Mouse (Mus musculus) monocyte, adult 59 days (primary cell): ENCODE data around the gene H2-DMa. TPM values are rescaled to one million over a fixed set of nuclear protein-coding genes. Genes with fewer than 3 reads are reported as not detected.

Source experiments
- total RNA-seq, 2 experiments: library from RNA; stranded (reverse); gene quantifications; one replicate each; pipeline ENCODE4 v1.2.4; 2023

Gene H2-DMa
- total RNA-seq, result 100 to 1,000 TPM; 345 to 355 TPM

DNA sequence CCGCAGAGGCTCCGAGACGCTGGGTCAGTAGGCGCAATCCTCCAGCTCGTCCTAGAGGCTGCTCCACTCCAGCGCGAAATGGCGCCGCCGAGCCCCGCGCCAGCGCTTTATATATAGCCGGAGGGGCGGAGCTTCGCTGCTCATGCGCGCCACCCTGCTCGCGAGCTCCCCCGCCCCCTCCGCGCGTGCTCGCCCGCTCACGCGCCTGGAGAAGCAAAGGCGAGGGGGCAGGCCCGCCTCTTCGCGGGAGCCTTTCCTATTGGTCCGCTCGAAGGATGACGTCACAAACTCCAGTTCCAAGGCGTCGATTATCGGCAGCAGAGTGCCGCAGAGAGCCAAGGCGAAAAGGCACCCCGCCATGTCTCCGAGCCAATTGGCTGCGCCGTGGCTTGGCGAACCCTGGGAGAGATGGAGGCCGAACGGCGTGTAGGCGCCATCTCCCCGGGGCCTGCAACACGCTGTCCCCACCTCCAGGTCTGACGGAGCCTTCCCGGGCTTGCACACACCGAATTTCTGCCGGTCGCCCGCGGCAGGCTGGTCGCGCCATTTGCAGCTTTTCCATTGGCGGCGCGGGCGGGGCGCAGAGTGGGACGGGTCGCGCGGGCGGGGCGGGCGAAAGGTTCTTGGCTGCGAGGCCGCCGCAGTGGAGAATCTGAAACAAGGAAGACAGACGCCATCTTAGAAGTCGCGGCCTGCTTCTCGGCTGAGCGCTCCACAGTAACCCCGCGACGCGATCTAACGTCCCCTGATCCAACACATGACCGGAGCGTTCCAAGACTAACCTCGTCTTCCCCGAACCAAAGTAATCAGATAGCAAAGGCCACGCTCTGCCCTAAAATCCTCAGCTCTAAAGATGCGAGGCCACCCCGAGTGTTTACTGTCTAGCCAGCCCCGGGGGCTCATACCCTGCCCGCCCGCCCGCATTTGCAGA lies at the start of gene H2-DMa:
H2-DMa (plus strand) TSS at position 293 of the 931 bp plus-strand sequence.

DNA sequence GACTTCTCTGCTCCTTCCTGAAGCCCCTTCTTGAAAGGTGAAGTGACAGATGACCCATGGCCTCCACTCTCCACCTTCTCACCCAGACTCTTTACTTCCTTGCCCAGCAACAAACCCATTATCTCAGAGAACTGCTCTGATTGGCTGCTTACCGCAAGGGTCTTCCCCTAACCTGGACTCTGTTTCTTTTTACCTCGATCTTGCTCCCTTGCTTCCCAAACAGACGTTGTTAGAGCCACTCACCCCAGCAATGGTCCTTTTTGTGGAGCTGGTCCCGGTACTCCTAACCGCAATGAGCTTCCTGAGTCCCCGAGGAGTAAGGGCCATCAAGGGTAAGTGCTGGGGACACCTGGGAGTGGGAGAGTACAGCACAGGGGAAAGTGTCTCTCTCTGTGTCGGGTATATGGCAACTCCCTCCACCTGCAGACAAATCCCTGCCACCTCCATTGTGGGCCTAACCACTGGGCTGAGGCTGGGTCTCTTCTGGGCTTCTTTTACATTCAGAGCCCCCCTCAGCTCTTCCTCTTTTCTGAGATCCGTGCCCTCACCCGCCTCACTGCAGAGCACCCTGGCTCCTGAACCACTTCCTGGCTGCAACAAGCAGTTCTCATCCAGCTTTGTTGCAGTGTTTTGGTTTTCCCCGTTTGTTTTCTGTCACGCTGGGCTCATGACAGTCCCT lies 27.0 kb upstream of the H2-DMa start, which contains the start of gene H2-Oa:
H2-Oa (plus strand) TSS at position 144 of the 679 bp plus-strand sequence.

DNA sequence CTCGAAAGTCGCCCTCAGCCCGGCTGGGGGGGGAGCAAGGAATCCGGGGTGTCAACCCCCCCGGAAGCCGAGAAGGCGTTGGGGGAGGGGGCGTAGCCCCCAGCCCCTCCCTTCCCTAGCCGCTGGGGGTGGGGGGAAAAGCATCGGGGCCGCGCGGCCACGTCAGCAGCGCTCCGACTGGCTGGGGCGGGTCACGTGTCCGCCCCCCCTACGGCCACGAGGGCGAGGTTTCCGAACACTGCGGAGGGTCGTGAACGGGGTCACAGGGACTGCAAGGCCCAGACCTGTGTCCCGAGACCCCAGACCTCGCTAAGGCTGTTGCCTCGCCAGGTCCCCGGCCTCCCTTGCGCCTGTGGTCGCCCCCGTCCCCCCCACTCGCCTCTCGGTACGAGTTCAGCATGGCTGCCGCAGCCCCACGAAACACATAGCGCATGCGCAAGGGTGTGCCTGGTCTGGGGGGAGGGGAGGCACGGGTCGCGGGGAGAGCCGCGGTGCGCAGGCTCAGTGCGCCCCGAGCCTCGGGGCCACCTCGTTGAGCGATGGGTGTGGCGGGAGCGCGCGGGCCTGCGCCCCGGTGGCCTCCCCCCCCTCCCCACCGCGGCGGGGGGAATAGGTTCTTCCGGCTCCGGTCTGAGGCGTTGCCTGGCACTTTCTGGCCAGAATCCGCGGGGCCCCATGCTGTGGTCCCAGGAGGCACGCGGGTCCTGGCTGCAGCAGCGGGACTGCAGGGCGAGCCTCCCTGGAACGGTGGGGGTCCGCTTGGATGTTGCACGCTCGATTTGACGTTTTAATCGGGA lies 3.0 kb downstream of the H2-DMa start, which contains the start of gene Brd2:
Brd2 (minus strand) TSS at position 447 of the 797 bp plus-strand sequence.

DNA sequence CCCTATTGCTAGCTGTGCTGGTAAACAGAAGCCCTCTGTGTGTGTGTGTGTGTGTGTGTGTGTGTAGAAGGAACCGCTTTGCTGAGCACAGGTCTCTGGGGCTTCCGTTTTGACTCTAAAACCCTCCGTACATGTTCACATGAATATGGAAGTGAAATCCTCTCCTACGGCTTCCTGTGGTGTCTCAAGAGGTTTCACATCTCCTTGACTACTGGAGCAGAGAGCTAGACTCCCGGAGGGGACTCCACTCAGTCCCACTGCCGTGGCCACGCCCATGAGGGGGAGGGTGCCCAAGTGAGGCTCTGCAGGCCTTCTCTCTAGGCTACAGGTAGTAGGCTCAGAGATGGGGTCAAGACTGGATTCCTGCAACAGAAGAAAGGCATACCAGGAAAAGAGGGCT lies 23.7 kb downstream of the H2-DMa start, which contains the start of gene H2-DMb2:
H2-DMb2 (plus strand) TSS at position 275 of the 400 bp plus-strand sequence.

DNA sequence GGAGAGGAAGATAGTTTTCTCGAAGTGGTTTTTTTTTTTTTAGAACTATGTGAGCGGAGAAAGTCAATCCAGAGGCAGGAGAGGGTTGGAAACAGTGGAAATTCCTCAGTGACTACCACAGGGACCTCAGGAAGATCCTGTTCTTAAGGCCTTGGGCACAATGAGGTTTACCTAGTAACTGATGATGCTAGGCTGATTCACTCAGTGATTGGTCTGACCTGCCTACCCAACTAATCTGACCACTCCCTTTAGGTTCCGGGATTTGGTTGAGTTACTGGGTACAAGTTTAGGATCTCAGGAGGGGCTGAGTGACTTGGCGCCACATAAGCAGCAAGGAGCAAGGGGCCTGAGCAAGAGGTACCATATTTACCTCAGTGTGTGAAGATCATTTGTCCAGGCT lies 33.6 kb downstream of the H2-DMa start, which contains the start of gene H2-DMb1:
H2-DMb1 (plus strand) TSS at position 150 of the 400 bp plus-strand sequence.

DNA sequence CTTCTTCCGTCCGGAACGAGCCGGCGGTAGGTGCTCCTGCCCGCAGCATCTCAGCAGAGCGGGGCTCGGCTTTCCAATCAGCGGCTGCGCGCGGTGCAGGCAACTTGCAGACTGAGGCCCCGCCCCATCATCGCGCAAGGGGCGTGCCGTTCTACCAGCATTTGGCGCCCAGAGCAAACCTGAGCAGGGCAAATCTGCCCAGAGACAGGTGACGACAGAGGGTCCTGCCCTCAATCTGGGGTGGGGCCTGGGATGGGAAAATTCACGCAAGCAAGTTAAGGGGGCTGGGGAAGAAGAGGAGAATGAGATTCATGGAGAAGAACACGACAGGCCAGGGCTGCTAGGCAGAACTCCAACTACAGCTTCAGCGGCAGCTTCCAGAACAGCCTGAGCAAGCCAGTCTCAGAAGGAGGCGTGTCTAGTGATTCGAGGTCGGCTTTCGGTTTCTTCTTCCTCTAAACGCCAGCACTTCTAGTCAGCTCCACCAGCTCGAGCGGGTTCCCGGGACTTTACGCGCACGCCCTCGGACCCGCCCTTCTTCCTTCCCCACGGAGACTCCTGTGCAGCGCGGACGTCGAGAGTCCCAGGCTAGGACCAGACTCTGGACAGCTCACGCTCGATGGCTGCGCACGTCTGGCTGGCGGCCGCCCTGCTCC lies 68.0 kb downstream of the H2-DMa start, which contains the start of the genes Tap1 and Psmb9:
Tap1 (plus strand) TSS at position 293 of the 656 bp plus-strand sequence.
Psmb9 (minus strand) TSS at position 504 of the 656 bp plus-strand sequence.

Other genes starting within 250 kb of the H2-DMa start
- not detected for gene Gm7029, start 245.7 kb upstream of the H2-DMa start, total RNA-seq
- gene Kifc1, start 228.9 kb upstream of the H2-DMa start, total RNA-seq, result 1 to 10 TPM; 1.1 to 2.9 TPM
- gene Platr17, start 214.4 kb upstream of the H2-DMa start, total RNA-seq, result 1 to 10 TPM in 1 of 2 experiments, not detected in 1; 4.0 TPM
- gene Daxx, start 210.1 kb upstream of the H2-DMa start, total RNA-seq, result 10 to 100 TPM; 74.9 to 76.2 TPM
- 100 to 1,000 TPM; 399 to 458 TPM for gene Tapbp, start 203.6 kb upstream of the H2-DMa start, total RNA-seq
- 10 to 100 TPM; 32.1 to 39.3 TPM for gene Zbtb22, start 203.6 kb upstream of the H2-DMa start, total RNA-seq
- 100 to 1,000 TPM; 186 to 207 TPM for gene Rgl2, start 190.0 kb upstream of the H2-DMa start, total RNA-seq
- 10 to 100 TPM; 51.6 to 71.3 TPM for gene Pfdn6, start 179.2 kb upstream of the H2-DMa start, total RNA-seq
- gene Wdr46, start 178.9 kb upstream of the H2-DMa start, total RNA-seq, result 10 to 100 TPM; 30.5 to 34.8 TPM
- gene B3galt4, start 168.1 kb upstream of the H2-DMa start, total RNA-seq, result 10 to 100 TPM; 14.7 to 17.3 TPM
- 10 to 100 TPM; 48.0 to 57.5 TPM for gene Vps52, start 163.7 kb upstream of the H2-DMa start, total RNA-seq
- gene Rps18, start 163.5 kb upstream of the H2-DMa start, total RNA-seq, result 100 to 1,000 TPM; 791 to 877 TPM
- gene H2-K1, start 119.2 kb upstream of the H2-DMa start, total RNA-seq, result 1,000 to 10,000 TPM; 3,154 to 3,159 TPM
- gene Ring1, start 94.9 kb upstream of the H2-DMa start, total RNA-seq, result 10 to 100 TPM; 31.1 to 31.8 TPM
- gene H2-Ke6, start 91.5 kb upstream of the H2-DMa start, total RNA-seq, result 10 to 100 TPM; 58.7 to 60.7 TPM
- gene Slc39a7, start 87.9 kb upstream of the H2-DMa start, total RNA-seq, result 100 to 1,000 TPM; 102 to 104 TPM
- 100 to 1,000 TPM; 100 to 103 TPM for gene Rxrb, start 87.7 kb upstream of the H2-DMa start, total RNA-seq
- 1 to 10 TPM; 3.1 to 6.2 TPM for gene Col11a2, start 80.1 kb upstream of the H2-DMa start, total RNA-seq
- 10 to 100 TPM; 12.2 to 18.9 TPM for gene H2-Oa, start 27.2 kb upstream of the H2-DMa start, total RNA-seq
- 100 to 1,000 TPM; 367 to 380 TPM for gene Brd2, start 3.1 kb downstream of the H2-DMa start, total RNA-seq
- 10 to 100 TPM; 88.6 to 96.9 TPM for gene H2-DMb2, start 23.8 kb downstream of the H2-DMa start, total RNA-seq
- gene H2-DMb1, start 33.5 kb downstream of the H2-DMa start, total RNA-seq, result 100 to 1,000 TPM; 301 to 308 TPM
- 10 to 100 TPM; 93.6 to 93.9 TPM for gene Tap1, start 68.0 kb downstream of the H2-DMa start, total RNA-seq
- gene Psmb9, start 68.2 kb downstream of the H2-DMa start, total RNA-seq, result 100 to 1,000 TPM in 1 of 2 experiments, 10 to 100 TPM in 1; 88.7 to 100 TPM
- gene Psmb8, start 78.2 kb downstream of the H2-DMa start, total RNA-seq, result 100 to 1,000 TPM; 199 to 211 TPM
- 10 to 100 TPM; 71.7 to 73.7 TPM for gene Tap2, start 84.0 kb downstream of the H2-DMa start, total RNA-seq
- gene H2-Ob, start 119.4 kb downstream of the H2-DMa start, total RNA-seq, result 10 to 100 TPM; 17.9 to 22.0 TPM
- gene H2-Ab1, start 138.1 kb downstream of the H2-DMa start, total RNA-seq, result 1,000 to 10,000 TPM; 2,645 to 2,891 TPM
- 1,000 to 10,000 TPM; 2,348 to 2,964 TPM for gene H2-Aa, start 168.3 kb downstream of the H2-DMa start, total RNA-seq
- 1,000 to 10,000 TPM; 1,510 to 1,965 TPM for gene H2-Eb1, start 186.3 kb downstream of the H2-DMa start, total RNA-seq
- gene H2-Eb2, start 206.1 kb downstream of the H2-DMa start, total RNA-seq, result 1 to 10 TPM; 2.3 TPM
- 1 to 10 TPM; 3.3 to 3.8 TPM for gene Btnl2, start 235.3 kb downstream of the H2-DMa start, total RNA-seq